8 mouse cellular contexts compared by ENCODE assay signal in the genomic region with DNA sequence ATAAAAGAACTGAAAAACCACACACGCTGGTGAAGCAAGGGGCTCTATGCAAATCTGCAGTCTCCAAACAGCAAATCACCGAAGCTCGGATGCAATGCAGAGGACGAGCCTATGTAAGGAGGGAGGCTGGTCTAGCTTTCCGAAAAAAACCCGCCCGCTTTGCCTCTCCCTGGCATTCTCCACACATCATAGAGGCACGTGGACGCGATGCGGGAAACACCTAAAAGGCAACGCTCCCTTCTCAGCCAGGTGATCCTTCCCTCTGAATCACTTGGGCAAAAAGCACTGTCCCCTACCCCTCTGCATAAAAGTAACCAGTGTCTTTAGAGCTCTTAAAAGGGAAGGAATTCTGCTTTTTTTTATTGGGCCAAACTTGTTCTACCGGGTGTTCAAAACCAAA.
A peak's percentile ranks its signal among the peaks of the same experiment; 100 is the strongest.
DNase-seq lines count a peak whose midpoint lies in the region; ATAC-seq and TF ChIP-seq lines count a peak whose summit lies in the region.

No protein-coding gene starts in this region.

- TF ChIP-seq CTCF in kidney, adult 2 months (conservative IDR thresholded peaks at IDR 0.05; ENCODE audit: insufficient read depth, insufficient read length, low read depth, low read length), result no peak
- TF ChIP-seq CTCF in cerebellum, adult 2 months (IDR thresholded peaks at IDR 0.05; ENCODE audit: borderline replicate concordance, insufficient read depth, low read depth, low read length), result no peak
- TF ChIP-seq CTCF in forebrain, postnatal 0 days (IDR thresholded peaks at IDR 0.05; ENCODE audit: low read depth), result no peak

- peak; percentile 71; the same call in 1 of the 2 replicates for ATAC-seq in kidney, embryonic 16.5 days (ENCODE audit: low FRiP score, low TSS enrichment)
- ATAC-seq in forebrain, postnatal 0 days, result peak; percentile 75
- ATAC-seq in midbrain, embryonic 15.5 days (replicated peaks), result peak; percentile 80

- H3K27ac ChIP-seq in kidney, embryonic 16.5 days (ENCODE audit: low read length), result no peak overlapping the region
- H3K27ac ChIP-seq in kidney, adult 2 months (ENCODE audit: insufficient read depth, low read depth, low read length), result no peak overlapping the region
- peak overlapping the region; percentile 80; the same call in 1 of the 2 replicates for H3K27ac ChIP-seq in cerebellum, adult 2 months (ENCODE audit: insufficient read depth, low read length)
- H3K27ac ChIP-seq in forebrain, postnatal 0 days (ENCODE audit: low read depth, low read length), result peak overlapping the region; percentile 90
- peak overlapping the region; percentile 91 for H3K27ac ChIP-seq in midbrain, embryonic 15.5 days

- H3K4me1 ChIP-seq in kidney, embryonic 16.5 days (ENCODE audit: insufficient read depth, low read length), result peaks cover 16% of the 10 kb centered on the region; the same call in 1 of the 2 replicates
- no peaks in the 10 kb centered on the region for H3K4me1 ChIP-seq in kidney, adult 2 months (ENCODE audit: control insufficient read depth, insufficient read depth, low read length)
- no peaks in the 10 kb centered on the region; the same call in 1 of the 2 replicates for H3K4me1 ChIP-seq in cerebellum, adult 2 months (ENCODE audit: control insufficient read depth, insufficient read depth, low read length)
- peaks cover 9% of the 10 kb centered on the region; the same call in 1 of the 2 replicates for H3K4me1 ChIP-seq in forebrain, postnatal 0 days (ENCODE audit: insufficient read depth)
- H3K4me1 ChIP-seq in midbrain, embryonic 15.5 days, result peaks cover 25% of the 10 kb centered on the region

- under 1% methylated on average over 13 of the region's 13 CpGs for WGBS in kidney, embryonic 16.5 days
- WGBS in kidney, adult 2 months, result under 1% methylated on average over 13 of the region's 13 CpGs
- WGBS in cerebellum, adult 2 months, result 0% methylated on average over 13 of the region's 13 CpGs
- WGBS in forebrain, postnatal 0 days, result under 1% methylated on average over 13 of the region's 13 CpGs
- WGBS in midbrain, embryonic 15.5 days, result under 1% methylated on average over 13 of the region's 13 CpGs

- no peak for DNase-seq in kidney, adult 2 months
- DNase-seq in cerebellum, adult 2 months, result peak; percentile 79 to 81
- DNase-seq in forebrain, postnatal 0 days, result peak; percentile 85
- peak; percentile 57 to 59 for DNase-seq in layer of hippocampus, postnatal 36 days
- DNase-seq in gastrocnemius, adult 18-20 months (ENCODE audit: low spot score), result no peak
- DNase-seq in lung, postnatal 4 days, result no peak

- H3K4me3 ChIP-seq in kidney, embryonic 16.5 days (ENCODE audit: low read length), result peak overlapping the region; percentile 58
- no peak overlapping the region for H3K4me3 ChIP-seq in kidney, adult 2 months (ENCODE audit: insufficient read depth, low read depth, low read length)
- H3K4me3 ChIP-seq in cerebellum, adult 2 months (replicated peaks; ENCODE audit: insufficient read depth, low read depth, low read length), result peak overlapping the region; percentile 97
- peak overlapping the region; percentile 50 for H3K4me3 ChIP-seq in forebrain, postnatal 0 days (ENCODE audit: low read depth, low read length)
- peak overlapping the region; percentile 68 for H3K4me3 ChIP-seq in midbrain, embryonic 15.5 days

- H3K36me3 ChIP-seq in kidney, embryonic 16.5 days (ENCODE audit: insufficient read depth, low read length), result no peaks in the 10 kb centered on the region
- no peaks in the 10 kb centered on the region for H3K36me3 ChIP-seq in kidney, adult 2 months (ENCODE audit: control insufficient read depth, insufficient read depth, low read length)
- no peaks in the 10 kb centered on the region for H3K36me3 ChIP-seq in forebrain, postnatal 0 days (ENCODE audit: insufficient read depth)
- no peaks in the 10 kb centered on the region for H3K36me3 ChIP-seq in midbrain, embryonic 15.5 days (replicated peaks)

- peak overlapping the region; percentile 93 for H3K4me2 ChIP-seq in kidney, embryonic 16.5 days (replicated peaks; ENCODE audit: low read depth, low read length)
- peak overlapping the region; percentile 79 for H3K4me2 ChIP-seq in forebrain, postnatal 0 days (ENCODE audit: low read depth)
- H3K4me2 ChIP-seq in midbrain, embryonic 15.5 days, result peak overlapping the region; percentile 70

- H3K9ac ChIP-seq in kidney, embryonic 16.5 days (replicated peaks; ENCODE audit: low read length), result no peak overlapping the region
- H3K9ac ChIP-seq in forebrain, postnatal 0 days, result peak overlapping the region; percentile 81
- peak overlapping the region; percentile 80 for H3K9ac ChIP-seq in midbrain, embryonic 15.5 days

- H3K9me3 ChIP-seq in kidney, embryonic 16.5 days (ENCODE audit: low read length), result no peaks in the 10 kb centered on the region
- H3K9me3 ChIP-seq in forebrain, postnatal 0 days (ENCODE audit: low read length), result no peaks in the 10 kb centered on the region
- no peaks in the 10 kb centered on the region for H3K9me3 ChIP-seq in midbrain, embryonic 15.5 days

- peaks cover 42% of the 10 kb centered on the region for H3K27me3 ChIP-seq in kidney, embryonic 16.5 days (ENCODE audit: insufficient read depth, low read length)
- H3K27me3 ChIP-seq in kidney, adult 2 months (replicated peaks; ENCODE audit: control insufficient read depth, insufficient read depth, low read length), result no peaks in the 10 kb centered on the region; the same call in 1 of the 2 replicates
- no peaks in the 10 kb centered on the region for H3K27me3 ChIP-seq in cerebellum, adult 2 months (ENCODE audit: control insufficient read depth, insufficient read depth, low read length)
- no peaks in the 10 kb centered on the region for H3K27me3 ChIP-seq in forebrain, postnatal 0 days (ENCODE audit: insufficient read depth, low read length)
- no peaks in the 10 kb centered on the region for H3K27me3 ChIP-seq in midbrain, embryonic 15.5 days (replicated peaks)

- no peak for TF ChIP-seq POLR2A in kidney, adult 2 months (IDR thresholded peaks at IDR 0.05; ENCODE audit: low read depth, low read length)
- peak; percentile 58; the same call in 1 of the 2 replicates for TF ChIP-seq POLR2A in cerebellum, adult 2 months (IDR thresholded peaks at IDR 0.05; ENCODE audit: borderline replicate concordance, insufficient read depth, low read length)

Comparison
In these comparisons a context has a peak if more than half of its experiments do, and no peak if none do; other contexts are left out.
1. H3K27ac ChIP-seq: peak in cerebellum, adult 2 months (single experiment), forebrain, postnatal 0 days (single experiment) and midbrain, embryonic 15.5 days (single experiment); none in kidney, embryonic 16.5 days (single experiment) and kidney, adult 2 months (single experiment).
2. DNase-seq: peak in cerebellum, adult 2 months (2 of 2), forebrain, postnatal 0 days (single experiment) and layer of hippocampus, postnatal 36 days (2 of 2); none in kidney, adult 2 months (single experiment), gastrocnemius, adult 18-20 months (single experiment) and lung, postnatal 4 days (0 of 2).
3. Peak in every context shown above with its lines, with median percentiles within 50 percentile points of each other: ATAC-seq and H3K4me2 ChIP-seq.